Mouse (Mus musculus): ENCODE measurements around the gene Nipbl.
"Not testable (repeated sequence)": the region's sequence is repeated elsewhere in the genome, so short reads cannot be mapped to it uniquely, and the experiment has no call there.

Gene Nipbl

DNA sequence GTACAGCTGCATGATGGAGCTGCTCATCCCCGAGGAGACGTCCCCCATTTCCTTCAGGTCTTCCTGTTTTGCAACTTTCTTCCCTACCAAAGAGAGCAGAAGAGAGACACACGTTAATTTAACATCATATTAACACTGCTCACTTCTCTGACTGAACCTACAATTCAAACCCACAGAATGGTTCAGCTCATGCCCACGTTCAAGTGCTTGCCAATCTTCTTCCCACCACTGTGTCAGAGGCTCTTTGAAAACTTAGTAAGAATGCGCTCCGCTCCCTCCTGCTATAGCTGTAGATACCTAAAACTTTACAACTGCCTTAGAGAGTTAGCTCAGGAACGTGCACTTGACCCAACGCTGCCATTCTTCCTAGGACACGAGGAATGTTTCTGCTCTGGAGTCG, 141.3 kb downstream of the Nipbl start:
- CTCF ChIA-PET: no interaction called here

DNA sequence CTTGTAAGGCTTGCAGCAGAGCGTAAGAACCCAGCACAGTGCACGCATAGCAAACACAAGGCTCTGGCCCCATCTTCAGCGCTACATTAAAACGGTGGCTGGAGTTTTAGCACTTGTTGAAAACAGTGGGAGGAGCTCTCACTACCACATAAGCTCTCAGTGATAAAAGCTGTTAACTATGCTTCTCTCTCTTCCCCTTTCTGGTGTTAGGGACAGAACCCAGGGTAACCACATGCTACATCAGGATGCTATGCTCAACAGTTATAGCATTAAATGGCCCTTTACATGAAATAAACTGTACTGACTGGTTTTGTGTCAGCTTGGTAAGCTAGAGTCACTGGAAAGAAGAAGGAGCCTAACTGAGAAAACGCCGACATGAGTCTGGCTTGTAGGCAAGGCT, 150.1 kb downstream of the Nipbl start:
- CTCF ChIA-PET: no interaction called here

DNA sequence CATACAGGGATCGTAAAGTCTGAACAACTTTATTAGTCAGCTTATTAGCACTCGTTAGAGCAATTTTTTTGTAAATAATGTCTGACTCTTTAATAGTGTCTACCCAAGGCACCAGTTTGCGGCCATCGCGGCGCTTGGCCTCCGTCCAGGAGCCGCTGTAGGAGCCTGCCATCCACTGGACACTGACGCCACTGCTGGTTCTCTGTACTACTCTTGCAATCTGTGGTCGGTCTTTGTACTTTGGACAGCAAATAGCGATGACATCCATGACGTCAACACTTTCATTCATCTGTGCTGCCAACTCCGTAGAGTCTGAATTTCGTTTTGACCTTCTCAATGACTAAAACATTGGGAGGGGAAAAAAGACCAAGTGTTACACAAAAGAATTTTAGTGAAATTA, 153.0 kb downstream of the Nipbl start:
- CTCF ChIA-PET: interaction anchor here (0.6 kb wide), 2 partner anchors 47 to 339 kb away, joined by 3 to 4 read pairs; no protein-coding TSS in a partner anchor

DNA sequence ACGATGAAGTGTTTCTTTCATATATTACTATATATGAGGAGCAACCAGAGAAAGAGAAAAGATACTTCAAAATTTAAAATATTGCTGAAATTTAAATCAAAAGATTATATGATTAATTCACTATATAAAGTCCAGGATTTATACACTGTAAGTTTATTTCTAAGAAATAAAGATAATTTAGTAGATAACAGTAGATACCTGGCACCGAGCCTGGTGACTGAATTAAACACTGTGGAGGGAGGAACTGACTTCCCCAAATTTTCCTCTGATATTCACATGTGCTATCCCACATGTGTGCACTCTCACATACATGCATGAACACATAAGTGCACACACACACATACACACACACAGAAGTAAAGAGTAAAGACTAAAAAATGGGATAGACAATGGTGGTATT, 162.1 kb downstream of the Nipbl start:
- CTCF ChIA-PET: no interaction called here

DNA sequence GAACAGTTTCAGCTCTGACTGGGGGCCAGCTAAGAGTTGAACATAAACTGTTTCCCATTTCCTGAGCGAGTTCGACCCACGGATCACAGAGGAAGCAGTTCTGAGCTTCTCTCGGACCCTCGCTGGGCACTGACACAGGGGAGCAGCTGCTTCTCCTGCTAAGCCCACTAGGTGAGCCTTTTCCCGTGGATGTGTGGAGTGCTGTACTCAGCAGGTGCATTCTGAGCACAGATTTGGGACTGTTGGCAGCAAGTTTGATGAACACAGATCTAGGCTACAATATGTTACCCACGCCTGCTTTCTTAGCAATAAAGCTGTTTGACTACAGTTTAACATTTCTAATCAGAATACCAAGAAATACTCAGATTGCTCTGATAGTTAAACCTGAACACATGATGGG, 162.6 kb downstream of the Nipbl start:
- CTCF ChIA-PET: no interaction called here

DNA sequence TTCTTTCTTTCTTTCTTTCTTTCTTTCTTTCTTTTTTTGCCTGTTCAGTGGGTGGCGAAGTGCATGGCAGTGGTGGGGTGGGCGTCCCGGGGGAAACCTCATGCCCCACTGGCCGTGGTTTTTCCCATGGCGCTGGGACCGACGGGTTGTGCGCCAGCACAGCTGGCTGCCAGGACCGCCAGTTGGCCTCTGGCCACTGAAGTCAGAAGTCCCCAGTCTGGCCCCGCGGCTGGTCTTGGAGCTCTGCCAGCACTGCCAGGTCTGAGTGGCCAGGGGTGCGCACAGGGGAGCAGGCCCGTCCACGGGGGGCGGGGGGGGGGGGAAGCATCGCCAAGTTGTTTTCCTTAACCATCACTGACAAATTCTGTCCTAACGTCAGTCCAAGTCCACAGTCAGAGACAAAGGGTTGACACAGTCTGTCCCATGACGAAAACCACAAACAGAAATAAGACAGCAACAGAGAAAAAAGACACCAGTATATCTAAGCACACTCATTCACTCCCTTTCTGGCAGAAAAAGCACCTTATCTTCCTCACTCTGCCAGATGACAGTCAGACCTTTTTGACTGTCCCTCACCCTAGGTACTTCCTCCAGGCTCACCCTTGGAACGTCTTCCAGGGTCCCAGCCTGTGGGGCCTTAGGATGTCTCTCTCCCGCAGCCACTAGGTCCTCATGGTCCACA, 164.2 kb downstream of the Nipbl start:
- CTCF ChIA-PET: no interaction called here

DNA sequence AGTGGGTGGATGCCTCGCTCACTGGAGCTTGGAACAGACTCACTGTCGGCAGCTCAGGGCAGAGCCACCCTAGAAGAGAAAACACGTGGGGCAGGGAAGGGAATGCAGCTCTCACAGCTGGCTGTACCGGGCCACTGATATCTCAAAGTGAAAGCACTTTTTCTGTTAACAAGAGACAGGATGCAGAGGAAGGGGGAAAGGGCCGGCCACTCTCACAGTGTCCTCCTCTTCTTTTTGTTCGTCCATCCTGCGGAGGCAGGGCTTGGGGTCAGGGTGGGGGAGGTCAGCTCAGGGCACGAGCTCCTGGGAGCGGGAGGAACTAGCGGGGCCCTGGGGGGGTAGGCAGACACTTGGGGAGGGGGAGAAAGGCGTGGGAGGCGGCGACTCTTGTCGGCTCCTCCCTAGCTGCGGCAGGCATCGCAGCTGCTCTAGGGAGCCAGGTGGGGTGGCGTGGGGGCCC, 164.9 kb downstream of the Nipbl start:
- CTCF ChIA-PET: no interaction called here

DNA sequence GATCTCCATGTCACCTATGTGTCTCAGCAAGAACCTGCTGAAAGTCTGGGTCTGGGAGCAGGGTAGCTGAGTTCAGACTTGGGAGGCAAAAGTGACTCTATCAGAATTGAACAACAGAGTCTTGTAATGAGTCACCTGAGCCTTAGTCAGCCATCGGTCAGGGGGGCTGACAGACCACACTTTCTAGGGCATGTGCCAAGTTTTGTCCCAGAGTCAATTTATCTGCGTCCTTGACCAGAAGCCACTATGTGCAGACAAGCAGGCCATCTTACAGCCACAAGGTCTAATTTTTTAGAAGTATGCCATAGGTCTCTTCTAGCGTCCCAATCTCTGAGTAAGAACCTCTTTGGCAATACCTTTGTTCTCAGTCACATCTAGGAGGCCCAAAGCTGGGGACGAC, 166.3 kb downstream of the Nipbl start:
- CTCF ChIA-PET: not testable (repeated sequence)

DNA sequence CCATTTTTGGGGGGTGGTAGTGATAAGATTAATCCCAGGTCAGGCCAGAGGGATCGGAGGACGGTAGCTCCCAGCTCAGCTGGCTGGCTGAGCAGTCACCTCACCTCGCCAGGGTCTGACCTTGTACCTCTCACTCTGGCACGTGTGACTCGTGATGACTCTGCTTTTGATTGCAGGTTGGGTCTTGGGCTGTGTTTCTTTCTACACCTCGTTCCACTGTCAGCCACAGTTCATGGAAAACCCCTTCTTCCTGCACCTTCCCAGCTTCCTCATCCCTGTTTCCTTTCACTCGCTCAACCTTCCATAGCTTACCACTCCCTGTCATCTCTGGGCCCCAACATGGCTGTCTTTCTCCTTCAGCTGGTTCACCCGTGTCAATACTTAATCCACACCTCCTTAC, 172.3 kb downstream of the Nipbl start:
- CTCF ChIA-PET: interaction anchor here (0.5 kb wide), 1 partner anchor 391 kb away, joined by 3 read pairs; no protein-coding TSS in a partner anchor

DNA sequence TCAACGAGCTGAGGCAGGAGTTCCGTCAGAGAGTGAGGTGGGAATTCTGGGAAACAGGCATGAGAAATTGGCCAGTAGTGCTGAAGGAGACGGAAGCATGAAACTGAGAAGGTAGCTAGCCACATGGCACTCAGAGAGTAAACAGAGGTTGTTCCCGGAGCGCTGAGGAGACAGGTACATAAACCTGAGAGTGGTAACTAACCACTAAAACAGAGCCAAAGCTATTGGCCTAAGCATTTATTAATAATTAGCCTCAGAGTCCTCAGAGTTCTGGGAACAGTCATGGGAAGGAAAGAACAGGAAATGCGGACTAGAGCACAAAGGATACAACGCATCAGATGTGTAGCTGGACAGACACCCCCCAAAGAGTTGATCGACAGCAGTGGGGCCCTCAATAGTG, 176.0 kb downstream of the Nipbl start:
- CTCF ChIA-PET: no interaction called here

DNA sequence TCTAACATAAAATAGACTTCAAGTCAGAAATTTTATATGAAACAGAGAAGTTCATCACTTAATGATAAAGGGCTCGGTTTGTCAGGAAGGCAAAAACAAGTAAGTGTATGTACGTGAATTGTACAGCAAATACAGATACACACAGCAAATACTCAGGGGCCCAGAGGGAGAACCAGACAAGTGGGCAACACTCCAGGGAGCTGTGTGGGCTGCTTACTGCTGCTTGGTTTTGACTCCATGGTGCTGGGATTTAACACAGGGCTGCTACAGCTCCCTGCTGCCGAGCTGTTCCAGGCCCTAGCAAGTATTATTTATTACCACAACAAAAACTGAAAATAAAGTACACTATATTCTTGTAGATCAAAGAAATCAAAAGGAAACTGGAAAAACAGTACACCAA, 177.1 kb downstream of the Nipbl start:
- CTCF ChIA-PET: no interaction called here

DNA sequence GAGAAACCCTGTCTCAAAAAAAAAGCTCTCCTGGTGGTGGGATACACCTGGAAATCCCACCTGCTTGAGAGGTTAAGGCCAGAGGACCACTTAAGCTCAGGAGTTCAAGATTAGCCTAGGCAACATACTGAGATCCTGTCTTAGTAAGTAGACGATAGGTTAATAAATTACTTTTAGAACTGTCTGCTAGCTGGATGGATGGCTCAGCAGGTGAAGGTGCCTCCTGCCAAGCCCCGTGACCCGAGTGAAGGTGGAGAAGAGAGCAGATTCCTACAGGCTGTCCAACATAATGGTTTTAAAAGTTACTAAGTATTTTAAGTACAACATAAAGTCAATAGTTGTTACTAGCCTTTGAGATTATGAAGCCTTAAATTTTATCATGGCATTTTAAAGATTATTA, 178.3 kb downstream of the Nipbl start:
- CTCF ChIA-PET: no interaction called here
